12 mouse cellular contexts compared by ENCODE assay signal in genomic region chr2:77681741-77682140, GRCm38 (mm10).
DNase-seq lines count a peak whose midpoint lies in the region; ATAC-seq lines count a peak whose summit lies in the region.
"Had no signal": no experiment of that assay in that cellular context is flagged by ENCODE, and none has a peak within 500 bp of the region (broad histone marks: within the 10 kb centered on the region; RNA-seq: fewer than 3 reads in every experiment).

No protein-coding gene starts in this region.

- no peak overlapping the region for H3K27ac ChIP-seq in neural tube, embryonic 13.5 days (replicated peaks)
- H3K27ac ChIP-seq in neural tube, embryonic 15.5 days (replicated peaks) = no peak overlapping the region

- H3K9me3 ChIP-seq in neural tube, embryonic 13.5 days = no peaks in the 10 kb centered on the region
- H3K9me3 ChIP-seq in neural tube, embryonic 15.5 days (replicated peaks) = no peaks in the 10 kb centered on the region

- H3K4me3 ChIP-seq in neural tube, embryonic 13.5 days = no peak overlapping the region
- H3K4me3 ChIP-seq in neural tube, embryonic 15.5 days (replicated peaks) = no peak overlapping the region

- ATAC-seq in neural tube, embryonic 13.5 days (ENCODE audit: low read depth) = peak; percentile 94
- peak; percentile 79; the same call in 1 of the 2 replicates for ATAC-seq in neural tube, embryonic 15.5 days (ENCODE audit: low FRiP score)

- H3K4me1 ChIP-seq in neural tube, embryonic 13.5 days (replicated peaks) = peaks cover 7% of the 10 kb centered on the region
- peaks cover 5% of the 10 kb centered on the region; the same call in 1 of the 2 replicates for H3K4me1 ChIP-seq in neural tube, embryonic 15.5 days

- WGBS in neural tube, embryonic 13.5 days = 39% methylated on average over 5 of the region's 5 CpGs
- WGBS in neural tube, embryonic 15.5 days = 40% methylated on average over 5 of the region's 5 CpGs

- H3K27me3 ChIP-seq in neural tube, embryonic 13.5 days = no peaks in the 10 kb centered on the region
- no peaks in the 10 kb centered on the region for H3K27me3 ChIP-seq in neural tube, embryonic 15.5 days (replicated peaks)

- no peak overlapping the region for H3K4me2 ChIP-seq in neural tube, embryonic 13.5 days
- no peak overlapping the region for H3K4me2 ChIP-seq in neural tube, embryonic 15.5 days

- peak; percentile 38 for DNase-seq in cerebellum, adult 11-12 months
- no peak for DNase-seq in cerebellum, postnatal 4 days (ENCODE audit: low spot score in 2 of 2)
- no peak for DNase-seq in neural tube, embryonic 10.5 days (ENCODE audit: extremely low spot score, low spot score)
- DNase-seq in kidney, adult 8-10 months = peak; percentile 58 to 76
- no peak for DNase-seq in embryo, embryonic 10.5 days (ENCODE audit: low spot score)
- DNase-seq in gastrocnemius, postnatal 10 days = no peak
- DNase-seq: B cell, adult 2 months; heart, postnatal 36 days; right cerebral cortex, adult 18-20 months; thymus, postnatal 14 days had no signal

- H3K36me3 ChIP-seq in neural tube, embryonic 13.5 days = no peaks in the 10 kb centered on the region
- no peaks in the 10 kb centered on the region for H3K36me3 ChIP-seq in neural tube, embryonic 15.5 days

- H3K9ac ChIP-seq in neural tube, embryonic 13.5 days = no peak overlapping the region
- H3K9ac ChIP-seq in neural tube, embryonic 15.5 days (replicated peaks) = no peak overlapping the region

Comparison
In these comparisons a context has a peak if more than half of its experiments do, and no peak if none do; other contexts are left out.
1. DNase-seq: peak in cerebellum, adult 11-12 months (single experiment) and kidney, adult 8-10 months (2 of 2); none in cerebellum, postnatal 4 days (0 of 2), neural tube, embryonic 10.5 days (single experiment), embryo, embryonic 10.5 days (single experiment) and gastrocnemius, postnatal 10 days (single experiment).